Mouse (Mus musculus): ENCODE measurements around the gene Pde4d. TPM values are rescaled to one million over a fixed set of nuclear protein-coding genes. Genes with fewer than 3 reads are reported as not detected.

Gene Pde4d
- polyA plus RNA-seq, 1 experiment from 2014 or later = 27.9 TPM

- H3K27ac ChIP-seq (ENCODE audit: low read length) = no peak overlapping the region
- no peak for ATAC-seq (replicated peaks; ENCODE audit: extremely low read depth, insufficient read depth, low FRiP score)
- no peaks in the 10 kb centered on the region for H3K9me3 ChIP-seq (replicated peaks; ENCODE audit: control insufficient read depth, low read length)
- H3K27me3 ChIP-seq (ENCODE audit: control insufficient read depth, insufficient read depth, low read length) = no peaks in the 10 kb centered on the region
- H3K4me3 ChIP-seq (ENCODE audit: low read length) = no peak overlapping the region
- H3K36me3 ChIP-seq (ENCODE audit: control insufficient read depth, insufficient read depth) = no peaks in the 10 kb centered on the region
- WGBS = 58% methylated on average over 7 of the region's 7 CpGs
- H3K4me2 ChIP-seq (ENCODE audit: low read depth, low read length) = no peak overlapping the region
- H3K9ac ChIP-seq (ENCODE audit: low read length) = no peak overlapping the region
- no peaks in the 10 kb centered on the region for H3K4me1 ChIP-seq (ENCODE audit: control insufficient read depth, insufficient read depth, low read length)
Observed at GRCm38 (mm10) chr13:109506754-109507153, 1057.0 kb downstream of the Pde4d start.

- WGBS = 59% methylated on average over 4 of the region's 4 CpGs
- no peaks in the 10 kb centered on the region for H3K9me3 ChIP-seq (replicated peaks; ENCODE audit: control insufficient read depth, low read length)
- H3K9ac ChIP-seq (ENCODE audit: low read length) = no peak overlapping the region
- no peak overlapping the region for H3K4me2 ChIP-seq (ENCODE audit: low read depth, low read length)
- no peaks in the 10 kb centered on the region for H3K27me3 ChIP-seq (ENCODE audit: control insufficient read depth, insufficient read depth, low read length)
- ATAC-seq (replicated peaks; ENCODE audit: extremely low read depth, insufficient read depth, low FRiP score) = no peak
- H3K27ac ChIP-seq (ENCODE audit: low read length) = no peak overlapping the region
- H3K36me3 ChIP-seq (ENCODE audit: control insufficient read depth, insufficient read depth) = no peaks in the 10 kb centered on the region
- no peak overlapping the region for H3K4me3 ChIP-seq (ENCODE audit: low read length)
- no peaks in the 10 kb centered on the region for H3K4me1 ChIP-seq (ENCODE audit: control insufficient read depth, insufficient read depth, low read length)
Observed at GRCm38 (mm10) chr13:109508472-109508871, 1058.7 kb downstream of the Pde4d start.

- no peak overlapping the region for H3K4me2 ChIP-seq (ENCODE audit: low read depth, low read length)
- no peak for ATAC-seq (replicated peaks; ENCODE audit: extremely low read depth, insufficient read depth, low FRiP score)
- H3K27me3 ChIP-seq (ENCODE audit: control insufficient read depth, insufficient read depth, low read length) = no peaks in the 10 kb centered on the region
- no peak overlapping the region for H3K4me3 ChIP-seq (ENCODE audit: low read length)
- H3K27ac ChIP-seq (ENCODE audit: low read length) = no peak overlapping the region
- WGBS = 77% methylated on average over 1 of the region's 1 CpGs
- no peaks in the 10 kb centered on the region for H3K36me3 ChIP-seq (ENCODE audit: control insufficient read depth, insufficient read depth)
- H3K9me3 ChIP-seq (replicated peaks; ENCODE audit: control insufficient read depth, low read length) = no peaks in the 10 kb centered on the region
- H3K4me1 ChIP-seq (ENCODE audit: control insufficient read depth, insufficient read depth, low read length) = no peaks in the 10 kb centered on the region
- H3K9ac ChIP-seq (ENCODE audit: low read length) = no peak overlapping the region
Observed at GRCm38 (mm10) chr13:109518194-109518593, 1068.4 kb downstream of the Pde4d start.

GRCm38 (mm10) chr13:109519485-109519884 lies 1069.7 kb downstream of the Pde4d start:
- Histone ChIP-seq H3K9ac (ENCODE audit: low read length) (no peak overlapping the region), H3K27ac (ENCODE audit: low read length) (no peak overlapping the region), H3K4me2 (ENCODE audit: low read depth, low read length) (no peak overlapping the region), H3K4me3 (ENCODE audit: low read length) (no peak overlapping the region), H3K27me3 (ENCODE audit: control insufficient read depth, insufficient read depth, low read length) (no peaks in the 10 kb centered on the region), H3K36me3 (ENCODE audit: control insufficient read depth, insufficient read depth) (no peaks in the 10 kb centered on the region), H3K4me1 (ENCODE audit: control insufficient read depth, insufficient read depth, low read length) (no peaks in the 10 kb centered on the region), H3K9me3 (replicated peaks; ENCODE audit: control insufficient read depth, low read length) (no peaks in the 10 kb centered on the region)
- 29% methylated on average over 3 of the region's 3 CpGs for WGBS
- ATAC-seq (replicated peaks; ENCODE audit: extremely low read depth, insufficient read depth, low FRiP score) = no peak

GRCm38 (mm10) chr13:109519966-109520646 lies 1070.4 kb downstream of the Pde4d start:
- Histone ChIP-seq H3K27ac (ENCODE audit: low read length) (no peak overlapping the region), H3K9me3 (replicated peaks; ENCODE audit: control insufficient read depth, low read length) (no peaks in the 10 kb centered on the region)
- WGBS = 67% methylated on average over 2 of the region's 2 CpGs

GRCm38 (mm10) chr13:109533838-109534523 lies 1084.2 kb downstream of the Pde4d start:
- H3K36me3 ChIP-seq (ENCODE audit: control insufficient read depth, insufficient read depth) = no peaks in the 10 kb centered on the region
- no peak overlapping the region for H3K4me3 ChIP-seq (ENCODE audit: low read length)
- no peaks in the 10 kb centered on the region for H3K9me3 ChIP-seq (replicated peaks; ENCODE audit: control insufficient read depth, low read length)
- no peak overlapping the region for H3K4me2 ChIP-seq (ENCODE audit: low read depth, low read length)
- H3K27me3 ChIP-seq (ENCODE audit: control insufficient read depth, insufficient read depth, low read length) = no peaks in the 10 kb centered on the region
- no peak for ATAC-seq (replicated peaks; ENCODE audit: extremely low read depth, insufficient read depth, low FRiP score)
- no peak overlapping the region for H3K9ac ChIP-seq (ENCODE audit: low read length)
- no peak overlapping the region for H3K27ac ChIP-seq (ENCODE audit: low read length)
- WGBS = 74% methylated on average over 3 of the region's 3 CpGs
- no peaks in the 10 kb centered on the region for H3K4me1 ChIP-seq (ENCODE audit: control insufficient read depth, insufficient read depth, low read length)

More at GRCm38 (mm10) chr13:109519966-109520646, 1070.4 kb downstream of the Pde4d start:
- Histone ChIP-seq H3K9ac (ENCODE audit: low read length) (no peak overlapping the region), H3K36me3 (ENCODE audit: control insufficient read depth, insufficient read depth) (no peaks in the 10 kb centered on the region), H3K4me3 (ENCODE audit: low read length) (no peak overlapping the region), H3K27me3 (ENCODE audit: control insufficient read depth, insufficient read depth, low read length) (no peaks in the 10 kb centered on the region), H3K4me2 (ENCODE audit: low read depth, low read length) (no peak overlapping the region), H3K4me1 (ENCODE audit: control insufficient read depth, insufficient read depth, low read length) (no peaks in the 10 kb centered on the region)
- no peak for ATAC-seq (replicated peaks; ENCODE audit: extremely low read depth, insufficient read depth, low FRiP score)

GRCm38 (mm10) chr13:109534709-109535284 lies 1085.0 kb downstream of the Pde4d start:
- no peak overlapping the region for H3K27ac ChIP-seq (ENCODE audit: low read length)
- no peaks in the 10 kb centered on the region for H3K9me3 ChIP-seq (replicated peaks; ENCODE audit: control insufficient read depth, low read length)
- no peak overlapping the region for H3K9ac ChIP-seq (ENCODE audit: low read length)
- H3K4me3 ChIP-seq (ENCODE audit: low read length) = no peak overlapping the region
- H3K36me3 ChIP-seq (ENCODE audit: control insufficient read depth, insufficient read depth) = no peaks in the 10 kb centered on the region
- ATAC-seq (replicated peaks; ENCODE audit: extremely low read depth, insufficient read depth, low FRiP score) = no peak
- 66% methylated on average over 5 of the region's 5 CpGs for whole genome bisulfite sequencing
- no peak overlapping the region for H3K4me2 ChIP-seq (ENCODE audit: low read depth, low read length)
- H3K27me3 ChIP-seq (ENCODE audit: control insufficient read depth, insufficient read depth, low read length) = no peaks in the 10 kb centered on the region
- H3K4me1 ChIP-seq (ENCODE audit: control insufficient read depth, insufficient read depth, low read length) = no peaks in the 10 kb centered on the region

- Histone ChIP-seq H3K27ac (ENCODE audit: low read length) (no peak overlapping the region), H3K4me3 (ENCODE audit: low read length) (no peak overlapping the region), H3K9ac (ENCODE audit: low read length) (no peak overlapping the region), H3K4me1 (ENCODE audit: control insufficient read depth, insufficient read depth, low read length) (no peaks in the 10 kb centered on the region), H3K4me2 (ENCODE audit: low read depth, low read length) (no peak overlapping the region), H3K36me3 (ENCODE audit: control insufficient read depth, insufficient read depth) (no peaks in the 10 kb centered on the region), H3K27me3 (ENCODE audit: control insufficient read depth, insufficient read depth, low read length) (no peaks in the 10 kb centered on the region), H3K9me3 (replicated peaks; ENCODE audit: control insufficient read depth, low read length) (no peaks in the 10 kb centered on the region)
- no peak for ATAC-seq (replicated peaks; ENCODE audit: extremely low read depth, insufficient read depth, low FRiP score)
- 47% methylated on average over 4 of the region's 4 CpGs for WGBS
Observed at GRCm38 (mm10) chr13:109536636-109537035, 1086.9 kb downstream of the Pde4d start.

GRCm38 (mm10) chr13:109539371-109539770 lies 1089.6 kb downstream of the Pde4d start:
- Histone ChIP-seq H3K9ac (ENCODE audit: low read length) (no peak overlapping the region), H3K9me3 (replicated peaks; ENCODE audit: control insufficient read depth, low read length) (no peaks in the 10 kb centered on the region), H3K4me3 (ENCODE audit: low read length) (no peak overlapping the region), H3K36me3 (ENCODE audit: control insufficient read depth, insufficient read depth) (no peaks in the 10 kb centered on the region), H3K27ac (ENCODE audit: low read length) (no peak overlapping the region), H3K27me3 (ENCODE audit: control insufficient read depth, insufficient read depth, low read length) (no peaks in the 10 kb centered on the region), H3K4me2 (ENCODE audit: low read depth, low read length) (no peak overlapping the region), H3K4me1 (ENCODE audit: control insufficient read depth, insufficient read depth, low read length) (no peaks in the 10 kb centered on the region)
- ATAC-seq (replicated peaks; ENCODE audit: extremely low read depth, insufficient read depth, low FRiP score) = no peak
- WGBS = 53% methylated on average over 3 of the region's 3 CpGs
